Mouse (Mus musculus): ENCODE measurements around the gene Tacc2. TPM values are rescaled to one million over a fixed set of nuclear protein-coding genes. Genes with fewer than 3 reads are reported as not detected.

The Tacc2 gene
- total and polyA plus RNA-seq, 3 experiments, result 3.5 to 21.5 TPM; not detected in 1

DNA sequence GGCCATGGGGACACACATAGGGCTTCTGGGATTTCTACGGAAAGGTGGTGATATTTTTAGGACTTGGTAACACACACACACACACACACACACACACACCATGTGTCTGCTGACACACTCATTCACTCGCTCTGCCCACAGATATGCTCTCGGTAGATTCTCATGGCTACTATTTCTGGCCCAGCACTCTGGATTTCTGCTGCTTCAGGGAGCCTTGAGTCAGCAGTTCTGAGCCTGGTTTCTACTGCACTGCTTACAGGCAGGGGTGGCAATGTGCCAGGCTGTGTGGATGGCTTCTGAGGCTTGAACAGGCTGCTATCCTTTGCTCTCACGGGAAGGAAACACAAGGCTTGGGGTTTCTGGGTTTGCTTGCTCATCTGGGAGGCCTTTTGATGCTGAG, 104.6 kb downstream of the Tacc2 start:
- no peak for TF ChIP-seq HCFC1 (IDR thresholded peaks at IDR 0.05; ENCODE audit: low read depth, low read length)
- no peak for TF ChIP-seq MYC (IDR thresholded peaks at IDR 0.05; ENCODE audit: low read depth, low read length)
- no peak for TF ChIP-seq ZNF384 (IDR thresholded peaks at IDR 0.05; ENCODE audit: low read depth, low read length)
- TF ChIP-seq NELFE (IDR thresholded peaks at IDR 0.05; ENCODE audit: low read depth, low read length), result no peak
- H3K9ac ChIP-seq (ENCODE audit: control insufficient read depth, low read depth, low read length, poor library complexity, severe bottlenecking), result no peak overlapping the region
- H3K27me3 ChIP-seq (ENCODE audit: control insufficient read depth in 1 of 2, insufficient read depth in 2 of 2, low read length in 2 of 2), result no peaks in the 10 kb centered on the region
- H3K27ac ChIP-seq (ENCODE audit: control insufficient read depth, low read depth, low read length), result no peak overlapping the region
- no peaks in the 10 kb centered on the region for H3K4me1 ChIP-seq (ENCODE audit: control insufficient read depth in 1 of 2, insufficient read depth in 2 of 2, low read length in 2 of 2)
- H3K36me3 ChIP-seq (ENCODE audit: control insufficient read depth in 1 of 2, insufficient read depth in 2 of 2, low read length in 2 of 2), result no peaks in the 10 kb centered on the region; a peak in 1 of 4 replicates
- DNase-seq (ENCODE audit: low read depth, low spot score), result peak; percentile 30
- H3K4me3 ChIP-seq (ENCODE audit: control insufficient read depth in 1 of 2, insufficient read depth in 1 of 2, low read depth in 2 of 2, low read length in 2 of 2), result no peak overlapping the region
- H3K79me2 ChIP-seq (ENCODE audit: control insufficient read depth, insufficient read depth, low read length, poor library complexity), result no peaks in the 10 kb centered on the region
- no peaks in the 10 kb centered on the region for H3K9me3 ChIP-seq (replicated peaks; ENCODE audit: insufficient read depth, low read length)

DNA sequence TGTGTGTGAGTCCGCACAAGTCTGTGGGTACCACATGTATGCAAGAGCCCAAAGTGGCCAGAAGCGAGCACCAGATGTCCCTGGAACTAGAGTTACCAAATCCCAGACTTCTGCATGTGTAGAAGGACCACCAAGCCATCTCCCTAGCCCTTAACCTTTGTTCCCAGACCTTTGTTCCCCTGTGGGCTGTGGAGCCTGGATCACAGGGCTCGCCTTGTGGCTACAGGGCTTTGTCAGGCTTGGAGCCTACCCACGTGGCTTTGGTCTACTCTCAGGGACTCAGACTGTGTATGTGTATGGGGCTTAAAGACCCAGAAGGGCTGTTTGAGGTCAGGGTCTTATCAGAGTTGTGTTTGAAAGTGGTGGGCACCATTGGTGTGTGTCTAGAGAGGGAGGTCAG, 111.4 kb downstream of the Tacc2 start:
- no peaks in the 10 kb centered on the region for H3K9me3 ChIP-seq (replicated peaks; ENCODE audit: insufficient read depth, low read length)
- H3K9ac ChIP-seq (ENCODE audit: control insufficient read depth, low read depth, low read length, poor library complexity, severe bottlenecking), result no peak overlapping the region
- no peak for DNase-seq (ENCODE audit: low read depth, low spot score)
- TF ChIP-seq MYB (IDR thresholded peaks at IDR 0.05; ENCODE audit: low read depth, low read length) (no peak), ELF1 (IDR thresholded peaks at IDR 0.05; ENCODE audit: low read depth, low read length) (no peak), E2F4 (IDR thresholded peaks at IDR 0.05; ENCODE audit: borderline replicate concordance, low read depth, low read length) (no peak), MAFK (IDR thresholded peaks at IDR 0.05; ENCODE audit: borderline replicate concordance, low read depth, low read length) (no peak), ETS1 (IDR thresholded peaks at IDR 0.05; ENCODE audit: low read depth, low read length) (no peak)
- H3K27me3 ChIP-seq (ENCODE audit: control insufficient read depth in 1 of 2, insufficient read depth in 2 of 2, low read length in 2 of 2), result no peaks in the 10 kb centered on the region
- no peak overlapping the region for H3K27ac ChIP-seq (ENCODE audit: control insufficient read depth, low read depth, low read length)
- no peak overlapping the region for H3K4me3 ChIP-seq (ENCODE audit: control insufficient read depth in 1 of 2, insufficient read depth in 1 of 2, low read depth in 2 of 2, low read length in 2 of 2)
- H3K79me2 ChIP-seq (ENCODE audit: control insufficient read depth, insufficient read depth, low read length, poor library complexity), result no peaks in the 10 kb centered on the region
- H3K36me3 ChIP-seq (ENCODE audit: control insufficient read depth in 1 of 2, insufficient read depth in 2 of 2, low read length in 2 of 2), result no peaks in the 10 kb centered on the region
- H3K4me1 ChIP-seq (ENCODE audit: control insufficient read depth in 1 of 2, insufficient read depth in 2 of 2, low read length in 2 of 2), result no peaks in the 10 kb centered on the region

DNA sequence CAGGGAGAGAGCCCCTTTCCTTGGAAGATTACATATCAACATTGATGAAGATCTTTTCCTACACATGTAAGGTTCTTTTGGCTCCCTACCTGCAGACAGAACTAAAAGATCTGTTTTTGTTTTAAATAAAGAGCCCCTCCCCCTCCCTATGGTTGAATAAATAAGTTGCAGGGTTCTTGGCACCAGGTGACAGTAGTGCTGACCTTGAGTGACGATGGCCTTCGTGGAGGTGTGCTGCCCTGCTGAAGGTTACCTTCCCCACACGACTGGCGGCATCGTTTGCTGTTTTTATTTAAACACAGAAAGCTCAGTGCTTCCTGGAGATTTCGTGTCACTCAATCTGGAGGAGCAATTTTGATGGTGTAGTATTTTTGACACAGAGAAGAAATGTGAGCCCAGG, 113.6 kb downstream of the Tacc2 start:
- DNase-seq (ENCODE audit: low read depth, low spot score), result no peak
- Histone ChIP-seq H3K27me3 (ENCODE audit: control insufficient read depth in 1 of 2, insufficient read depth in 2 of 2, low read length in 2 of 2) (no peaks in the 10 kb centered on the region), H3K4me1 (ENCODE audit: control insufficient read depth in 1 of 2, insufficient read depth in 2 of 2, low read length in 2 of 2) (no peaks in the 10 kb centered on the region), H3K9me3 (replicated peaks; ENCODE audit: insufficient read depth, low read length) (no peaks in the 10 kb centered on the region), H3K27ac (ENCODE audit: control insufficient read depth, low read depth, low read length) (no peak overlapping the region), H3K9ac (ENCODE audit: control insufficient read depth, low read depth, low read length, poor library complexity, severe bottlenecking) (no peak overlapping the region), H3K4me3 (ENCODE audit: control insufficient read depth in 1 of 2, insufficient read depth in 1 of 2, low read depth in 2 of 2, low read length in 2 of 2) (no peak overlapping the region), H3K79me2 (ENCODE audit: control insufficient read depth, insufficient read depth, low read length, poor library complexity) (no peaks in the 10 kb centered on the region), H3K36me3 (ENCODE audit: control insufficient read depth in 1 of 2, insufficient read depth in 2 of 2, low read length in 2 of 2) (no peaks in the 10 kb centered on the region)
- TF ChIP-seq UBTF (IDR thresholded peaks at IDR 0.05; ENCODE audit: borderline replicate concordance, insufficient read depth, low read depth, low read length) (no peak), TBP (IDR thresholded peaks at IDR 0.05; ENCODE audit: low read depth, low read length) (no peak), NELFE (IDR thresholded peaks at IDR 0.05; ENCODE audit: low read depth, low read length) (no peak), MAFK (IDR thresholded peaks at IDR 0.05; ENCODE audit: borderline replicate concordance, low read depth, low read length) (no peak), MYC (IDR thresholded peaks at IDR 0.05; ENCODE audit: low read depth, low read length) (no peak)
